Mouse (Mus musculus) lung, postnatal 36 days (tissue): ENCODE measurements around the gene Sestd1.
A peak's percentile ranks its signal among the peaks of the same experiment; 100 is the strongest.

ENCODE experiments used
- DNase-seq: peaks from one replicate; pipeline ENCODE4 v3.0.0; 2022; ENCODE audit warnings: mixed read lengths

Gene Sestd1

DNA sequence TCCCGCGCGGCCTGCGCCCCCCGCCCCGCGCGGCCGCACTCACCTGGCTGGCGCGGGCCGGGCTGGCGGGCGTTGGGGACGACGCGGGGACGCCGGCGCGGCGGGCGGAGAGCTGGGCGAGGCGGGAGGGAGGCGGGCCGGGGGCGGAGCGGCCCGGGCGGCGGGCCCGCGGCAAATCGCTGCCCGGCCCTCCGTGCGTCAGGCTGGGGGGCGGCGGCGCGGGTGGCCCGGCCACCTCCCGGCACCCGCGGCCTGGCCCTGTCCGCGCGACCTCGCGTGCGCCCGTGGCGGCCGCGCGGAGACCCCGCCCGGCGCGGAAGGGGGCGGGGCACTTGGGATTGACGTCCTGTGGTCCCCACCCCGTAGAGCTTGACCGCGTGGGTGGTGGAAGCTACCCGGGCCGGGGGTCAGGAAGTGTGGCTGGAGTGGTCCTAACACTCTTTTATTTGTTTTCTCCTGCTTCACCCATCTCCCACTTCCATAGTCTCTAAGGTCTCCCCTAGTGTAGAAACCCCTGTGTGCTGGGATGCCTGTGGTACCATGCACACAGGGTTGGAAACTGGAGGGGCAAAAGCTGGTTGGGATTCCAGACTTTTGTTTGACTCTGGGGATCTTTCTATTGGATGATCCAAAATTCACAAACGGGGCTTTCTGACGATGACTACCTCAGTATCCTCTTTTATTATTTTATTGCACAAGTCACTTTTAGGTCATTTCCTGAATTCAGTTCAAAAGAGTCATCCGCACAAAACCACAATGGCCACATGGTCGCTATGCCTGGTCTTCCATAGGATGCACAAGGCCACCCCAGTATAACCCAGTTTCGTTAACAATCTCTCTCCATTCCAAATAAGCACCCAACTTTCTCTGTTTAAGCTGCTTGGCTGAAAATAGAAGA is at the start of gene Sestd1:
Gene Sestd1, minus strand, starts transcription at position 81 of the 898 bp plus-strand sequence.
- DNase-seq = peak; percentile 77

DNA sequence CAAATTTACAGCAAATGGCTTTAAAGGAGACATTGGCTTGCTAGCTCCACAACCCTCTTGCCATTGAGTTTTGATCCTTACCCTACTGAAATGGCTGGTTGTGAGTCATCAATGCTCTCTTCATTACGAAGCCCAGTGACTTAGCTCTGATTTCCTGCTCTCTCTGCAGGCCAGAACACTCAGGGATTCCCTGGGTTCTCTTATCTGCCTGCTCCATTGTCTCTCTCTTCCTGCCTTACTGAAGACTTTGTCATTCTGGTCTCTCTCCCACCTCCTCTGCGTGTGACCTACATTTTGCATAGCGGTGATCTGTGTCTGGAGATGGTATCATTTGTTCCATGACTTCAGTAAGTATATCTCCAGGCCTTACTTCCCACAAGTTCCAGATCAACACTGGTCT is 46.9 kb upstream of the Sestd1 start:
- DNase-seq = no peak

DNA sequence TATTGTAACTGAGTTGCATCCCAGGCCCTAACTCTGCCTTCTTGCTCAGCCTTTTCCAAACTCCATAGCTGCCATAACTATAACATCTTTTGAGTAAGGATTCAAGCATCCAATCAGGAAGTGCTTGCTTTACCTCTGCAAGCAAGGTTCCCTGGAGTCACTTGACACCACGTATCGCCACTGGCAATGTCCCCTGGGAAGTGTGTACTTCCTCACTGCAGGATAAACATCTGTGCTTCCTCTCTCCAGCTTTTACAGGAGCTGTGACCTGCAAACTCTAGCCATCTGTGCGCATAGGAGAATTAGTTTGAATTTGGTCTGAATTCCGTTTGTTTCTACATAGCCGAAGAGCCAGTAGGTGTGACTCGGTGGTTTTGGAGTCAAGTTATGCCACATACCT is 43.3 kb upstream of the Sestd1 start:
- DNase-seq = no peak

DNA sequence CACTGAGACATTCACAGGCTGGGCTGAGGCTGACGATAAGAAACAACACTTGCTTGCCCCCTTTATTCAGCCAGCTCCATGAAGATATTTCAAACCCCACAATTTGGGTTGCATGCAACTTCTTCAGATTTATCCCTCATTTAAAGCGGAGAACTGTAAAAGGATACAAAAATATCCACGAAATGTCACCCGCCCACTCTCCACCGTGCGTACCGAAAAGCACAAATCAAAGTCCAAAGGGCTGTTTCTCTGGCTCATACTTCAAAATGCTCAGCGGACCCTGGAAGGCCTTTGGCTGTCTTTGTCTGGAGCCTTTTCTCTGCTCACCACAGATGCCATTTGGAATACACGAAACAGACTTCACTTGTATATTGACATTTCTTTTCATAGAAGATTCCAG is 42.8 kb upstream of the Sestd1 start:
- no peak for DNase-seq

DNA sequence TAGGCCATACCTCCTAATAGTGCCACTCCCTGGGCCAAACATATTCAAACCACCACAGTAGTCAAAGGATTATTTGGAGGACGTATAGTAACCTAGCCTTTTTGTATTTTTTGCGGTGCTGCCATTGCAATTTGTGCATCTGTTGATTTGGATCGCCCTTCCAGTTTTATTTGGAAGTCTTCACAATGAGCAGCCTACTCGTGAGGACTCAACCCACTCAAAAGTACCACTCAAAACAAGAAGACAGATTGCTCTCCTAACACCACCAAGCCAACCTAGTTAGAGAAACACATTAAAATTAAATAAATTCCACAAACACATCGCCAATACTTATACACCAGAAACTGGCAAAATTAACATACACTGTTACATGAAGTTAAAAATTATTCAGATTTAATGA is 38.8 kb upstream of the Sestd1 start:
- no peak for DNase-seq

DNA sequence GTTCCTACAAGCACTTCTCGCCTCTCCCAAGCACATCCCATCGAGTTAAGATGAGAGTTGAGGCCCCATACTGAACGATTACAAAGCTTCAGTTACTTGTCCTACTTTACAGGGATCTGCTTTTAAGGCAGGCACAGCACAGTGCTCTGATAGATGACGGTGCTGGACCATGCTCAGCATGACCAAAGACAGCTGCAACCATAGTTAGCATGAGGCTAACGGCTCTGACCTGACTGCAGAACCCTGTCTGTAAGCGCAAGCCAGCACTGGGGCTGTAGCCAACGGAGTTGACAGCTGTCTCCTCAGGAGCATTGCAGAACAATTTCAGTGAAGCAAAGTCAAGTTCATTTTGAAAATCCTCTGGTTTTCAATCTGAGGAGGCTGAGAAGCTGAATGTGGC is 36.6 kb upstream of the Sestd1 start:
- peak; percentile 63 for DNase-seq

DNA sequence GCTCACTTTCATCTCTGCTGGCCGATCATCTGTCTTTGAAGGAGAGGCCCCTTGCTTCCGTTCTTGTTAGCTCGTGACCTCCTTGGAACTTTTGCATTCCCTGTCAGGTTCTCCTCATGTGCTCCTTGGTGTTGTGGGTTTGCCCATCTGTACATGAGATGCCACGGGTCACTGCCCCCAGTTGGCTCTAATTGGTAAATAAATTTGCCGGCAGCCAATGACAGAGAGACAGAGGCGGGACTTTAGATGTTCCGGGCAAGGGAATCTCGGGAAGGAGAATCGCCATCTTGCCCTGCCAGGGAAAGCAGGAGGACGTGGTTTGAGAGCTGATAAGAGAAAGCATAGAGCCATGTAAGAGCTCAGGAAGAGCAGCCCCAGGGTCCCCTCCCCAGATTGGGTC is 33.5 kb upstream of the Sestd1 start:
- no peak for DNase-seq

DNA sequence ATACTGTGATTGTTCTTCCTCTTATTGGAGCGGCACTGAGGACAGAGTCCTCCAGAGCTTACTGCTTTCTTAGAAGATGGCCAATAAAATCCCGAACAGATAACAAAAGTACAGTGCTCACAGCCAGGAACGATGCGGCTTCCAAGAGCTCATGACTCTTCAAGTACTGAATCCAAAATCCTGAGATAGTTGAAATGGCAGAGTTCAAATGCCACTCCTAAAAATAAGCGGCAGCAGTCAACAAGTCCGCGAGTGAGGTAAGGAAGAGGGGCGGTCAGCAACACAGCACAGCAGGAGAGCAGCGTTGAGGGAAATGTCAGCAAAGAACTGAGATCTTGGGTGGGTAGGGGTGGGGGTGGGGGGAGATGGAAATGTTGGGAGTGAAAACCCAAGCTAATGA is 32.2 kb upstream of the Sestd1 start:
- DNase-seq = peak; percentile 24

DNA sequence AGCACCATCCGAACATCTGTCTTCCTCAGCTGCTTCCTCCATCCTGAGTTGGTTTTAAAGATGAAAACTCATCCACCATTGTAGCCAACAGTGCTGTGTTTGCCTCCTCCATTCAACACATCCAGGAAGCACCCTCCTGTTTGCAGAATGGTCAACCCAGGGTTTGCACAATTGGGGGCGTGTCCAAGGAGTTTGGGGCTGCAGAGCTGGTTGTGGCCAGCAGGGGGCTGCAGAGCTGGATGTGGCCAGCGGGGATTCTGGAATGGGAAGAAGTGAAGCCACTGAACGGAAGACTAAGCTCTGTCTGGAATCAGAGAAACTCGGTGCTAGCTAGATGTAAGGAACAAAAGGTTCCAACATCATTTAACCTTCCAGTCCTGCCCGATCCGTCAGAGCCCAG is 28.9 kb upstream of the Sestd1 start:
- DNase-seq = peak; percentile 81

DNA sequence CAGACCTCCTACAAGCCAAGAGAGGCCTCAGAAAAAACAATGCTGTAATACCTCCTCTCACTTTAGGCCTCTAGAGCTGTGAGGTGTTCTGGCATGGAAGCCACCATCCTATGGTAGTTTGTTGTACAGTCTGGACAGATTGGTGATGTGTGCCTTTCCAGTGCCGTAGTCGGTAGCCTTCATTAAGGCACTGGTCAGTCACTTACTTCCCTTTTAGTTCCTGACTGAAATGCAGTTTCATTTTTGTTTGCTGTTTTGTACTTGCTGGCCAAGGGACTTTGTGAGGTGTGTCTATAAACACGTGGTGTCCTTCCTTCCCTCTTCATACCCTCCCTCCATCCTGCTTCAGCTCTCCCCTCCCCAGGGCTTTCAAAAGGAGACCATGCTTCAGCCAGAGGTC is 24.1 kb upstream of the Sestd1 start:
- DNase-seq = no peak

DNA sequence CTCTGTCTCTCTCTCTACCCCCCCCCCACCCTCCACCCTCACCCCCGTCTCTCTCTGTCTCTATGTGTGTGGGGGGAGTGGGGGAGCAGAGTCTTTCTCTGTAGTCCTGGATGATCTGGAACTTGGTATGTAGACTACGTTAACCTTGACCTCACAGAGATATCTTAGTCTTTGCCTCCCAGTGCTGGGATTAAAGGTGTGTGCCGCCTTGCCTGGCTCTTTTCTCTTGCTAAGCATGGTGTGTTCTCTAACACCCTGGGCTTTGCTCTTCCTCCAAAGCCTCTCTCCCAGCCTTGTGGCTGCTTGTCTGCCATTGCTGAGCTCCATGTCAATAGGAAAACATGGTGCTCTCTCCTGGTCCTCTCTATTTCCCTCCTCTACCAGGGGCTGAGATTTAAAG is 23.3 kb upstream of the Sestd1 start:
- DNase-seq = no peak

DNA sequence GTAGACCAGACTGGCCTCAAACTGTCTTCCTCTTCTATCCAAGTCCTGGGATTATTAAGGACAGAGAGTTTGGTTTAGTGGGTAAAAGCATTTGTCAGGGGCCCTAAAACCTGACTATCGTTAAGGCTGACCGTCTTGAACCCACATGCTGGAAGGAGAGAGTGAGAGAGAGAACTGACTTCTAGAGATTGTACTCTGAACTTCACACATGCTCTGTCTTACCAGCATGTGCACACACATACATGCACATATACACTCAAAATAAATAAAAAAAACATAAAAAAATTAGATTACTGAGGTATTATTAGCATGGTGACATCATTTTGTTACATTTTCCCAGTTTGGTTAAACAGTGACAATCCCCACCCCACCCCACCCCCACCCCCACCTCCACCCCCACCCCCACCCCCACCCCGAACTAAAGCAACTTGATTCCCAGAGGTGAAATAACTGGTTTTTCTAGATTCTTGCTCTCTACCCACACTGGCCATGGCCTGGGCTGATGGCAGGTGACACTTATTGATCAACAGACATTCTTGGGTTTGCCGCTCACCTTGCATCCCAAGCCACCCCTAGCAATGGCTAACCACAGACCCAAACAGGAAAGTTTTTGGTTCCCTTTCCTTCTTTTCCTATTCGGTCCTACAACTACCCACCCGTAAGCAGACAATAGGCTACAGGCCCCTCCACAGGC is 22.4 kb upstream of the Sestd1 start:
- no peak for DNase-seq

DNA sequence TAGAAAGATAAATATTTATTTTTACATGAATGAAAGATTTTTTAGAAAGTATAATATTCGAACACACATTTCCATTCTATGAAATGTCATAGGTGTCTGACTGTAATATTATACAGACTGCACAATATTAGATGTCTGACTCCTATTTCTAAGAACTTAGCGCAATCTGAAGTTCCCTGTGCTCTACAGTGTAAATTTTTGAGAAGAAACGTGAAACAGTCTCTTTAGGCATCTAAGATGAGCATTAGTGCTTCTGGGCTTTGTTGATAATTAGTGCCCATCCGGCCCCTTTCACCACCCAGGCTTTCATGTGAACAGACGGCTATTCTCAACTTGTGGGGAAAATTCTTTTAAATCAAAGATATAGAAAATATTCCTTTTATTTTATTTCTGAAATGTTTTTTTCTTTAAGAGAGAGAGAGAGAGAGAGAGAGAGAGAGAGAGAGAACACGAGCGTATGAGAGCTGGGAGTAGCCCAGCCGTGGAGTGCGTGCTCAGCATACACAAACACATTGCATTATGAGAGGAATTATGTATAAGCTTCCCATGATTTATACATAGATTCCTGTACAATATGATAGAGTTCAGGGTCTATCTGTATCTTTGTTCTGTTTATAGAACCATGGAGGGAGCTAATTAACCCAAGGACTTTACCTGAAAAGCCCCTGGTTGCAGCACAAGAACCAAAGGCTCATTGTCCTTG is 21.4 kb upstream of the Sestd1 start:
- DNase-seq = no peak

DNA sequence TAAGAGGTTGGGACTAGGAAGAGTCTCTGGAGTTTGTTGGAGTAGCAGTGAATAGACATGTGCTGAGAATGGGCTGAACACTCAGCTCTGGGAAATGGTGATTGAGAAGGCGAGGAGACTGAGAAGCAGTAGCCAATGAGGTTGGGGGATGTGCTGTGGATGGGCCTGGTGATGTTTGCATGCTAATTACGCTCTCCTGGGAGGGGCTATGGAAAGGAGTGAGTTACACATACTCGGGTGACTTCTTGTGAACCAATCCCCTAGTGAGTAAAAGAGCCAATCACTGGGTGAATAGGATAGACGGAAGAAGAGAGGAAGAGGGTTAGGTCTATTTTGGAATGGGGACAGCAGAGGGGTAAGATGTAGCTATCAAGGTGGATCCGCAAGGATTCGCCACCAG is 9.3 kb upstream of the Sestd1 start:
- no peak for DNase-seq

DNA sequence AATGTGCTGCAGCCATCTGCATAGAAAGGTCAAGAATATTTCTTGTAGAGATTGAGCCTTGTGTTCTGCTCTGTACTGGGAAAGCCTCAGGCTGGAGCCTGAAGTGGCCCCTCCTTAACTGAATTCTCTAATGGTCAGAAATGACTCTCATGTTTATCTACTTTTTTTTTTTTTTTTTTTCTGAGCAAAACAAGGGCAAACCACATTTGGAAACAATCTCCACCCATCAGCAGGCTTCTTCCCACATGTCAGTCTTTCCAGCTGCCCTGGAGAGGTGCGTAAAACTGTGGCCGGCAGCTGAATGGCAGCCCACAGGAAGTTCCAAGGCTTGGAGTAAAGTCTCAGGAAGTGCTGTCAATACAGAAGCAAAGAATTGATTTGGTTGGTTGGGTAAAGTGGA is 6.4 kb upstream of the Sestd1 start:
- peak; percentile 16 for DNase-seq

DNA sequence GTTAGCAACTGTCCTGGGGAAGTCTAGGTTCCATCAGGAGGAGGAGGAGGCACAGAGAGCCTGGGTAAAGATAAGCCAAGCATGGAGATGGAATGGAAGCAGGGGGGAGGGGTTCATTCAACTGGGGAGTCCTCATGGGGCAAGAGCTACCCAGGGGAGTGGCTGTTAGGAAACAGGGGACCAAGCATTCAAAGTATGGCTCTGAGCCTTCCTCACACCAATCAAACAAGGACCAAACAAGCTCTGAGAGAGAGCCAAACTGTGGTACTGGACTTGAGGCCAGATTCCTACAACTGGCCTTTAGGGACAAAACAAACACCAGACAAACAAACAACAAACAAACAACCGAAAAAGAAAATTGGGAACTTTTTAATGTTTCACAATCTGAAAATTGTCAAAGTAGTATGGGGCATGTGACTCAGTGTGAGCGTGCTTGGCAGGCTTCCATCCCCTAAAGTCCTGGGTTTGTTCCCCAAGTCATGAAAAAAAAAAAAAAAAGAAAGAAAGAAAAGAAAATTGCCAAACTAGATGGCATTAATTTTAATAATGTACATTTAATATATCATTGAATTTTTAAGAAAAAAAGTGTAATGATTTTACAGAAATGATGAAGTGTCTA is 4.0 kb upstream of the Sestd1 start:
- peak; percentile 64 for DNase-seq

DNA sequence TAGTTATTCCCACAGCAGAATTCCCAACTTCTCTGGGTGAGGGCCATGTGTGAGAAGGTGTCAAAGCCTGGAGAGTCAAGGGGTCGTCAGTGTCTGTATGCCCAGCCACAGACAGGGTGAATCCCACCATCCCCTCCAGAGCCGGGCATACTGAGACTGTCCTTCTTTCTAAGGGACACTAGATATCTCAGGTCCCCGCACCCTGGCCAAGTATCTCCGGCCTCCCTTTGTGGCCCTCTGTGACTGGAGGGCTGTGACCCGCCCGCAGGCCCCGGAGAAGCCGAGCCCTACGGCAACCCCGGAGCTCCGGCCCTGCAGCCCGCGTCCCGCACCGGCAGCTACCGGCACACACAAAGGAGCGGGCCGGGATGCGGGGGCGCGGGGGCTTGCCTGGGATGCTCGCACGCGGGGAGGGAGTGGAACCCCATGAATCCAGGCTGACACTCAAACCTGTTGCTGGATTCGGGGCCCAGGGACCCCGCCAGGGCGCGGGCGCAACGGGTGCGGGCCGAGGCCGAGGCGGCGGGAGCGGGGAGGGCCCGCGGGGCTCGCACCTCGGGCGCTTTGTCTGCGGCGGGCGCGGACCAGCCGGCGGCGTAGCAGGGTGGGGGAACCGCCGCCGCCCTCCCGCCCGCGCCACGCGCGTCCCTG is 406 bp downstream of the Sestd1 start:
- DNase-seq = no peak

DNA sequence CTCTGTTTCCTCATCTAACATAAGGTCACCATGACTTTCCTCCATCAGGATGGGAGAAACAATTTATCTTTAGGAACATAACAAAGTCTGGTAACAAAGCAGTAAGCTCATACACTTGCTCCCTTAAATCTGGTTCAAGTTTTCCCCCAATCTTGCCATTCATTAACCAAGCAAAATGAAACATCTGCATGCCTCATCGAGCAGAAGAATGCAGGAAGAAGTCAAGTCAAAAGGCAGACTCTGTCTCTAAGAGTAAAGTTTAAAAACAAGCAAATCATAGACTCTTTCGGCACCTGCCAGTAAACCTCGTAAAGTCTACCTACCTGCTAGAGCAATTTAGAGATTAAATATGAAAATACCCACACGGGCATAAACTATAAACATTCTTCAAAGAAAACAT is 3.1 kb downstream of the Sestd1 start:
- DNase-seq = no peak

DNA sequence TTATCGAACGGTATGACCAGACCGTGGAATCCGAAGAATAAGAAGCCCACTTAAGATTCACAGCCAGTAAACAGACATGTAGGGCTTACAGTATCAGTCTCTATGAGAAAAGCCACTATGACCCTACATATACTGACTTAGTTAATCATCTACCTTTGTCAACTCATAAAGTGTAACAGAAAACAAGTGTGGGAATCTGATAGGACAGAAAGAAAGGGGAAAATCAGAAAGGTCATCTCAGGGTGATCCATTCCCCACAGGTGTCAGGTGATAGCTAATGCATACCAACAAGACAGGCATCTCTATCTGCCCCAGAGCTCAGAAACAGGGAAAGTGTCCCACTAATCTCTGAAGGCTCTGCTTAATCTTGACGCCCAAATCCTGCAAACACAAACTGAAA is 4.5 kb downstream of the Sestd1 start:
- no peak for DNase-seq

DNA sequence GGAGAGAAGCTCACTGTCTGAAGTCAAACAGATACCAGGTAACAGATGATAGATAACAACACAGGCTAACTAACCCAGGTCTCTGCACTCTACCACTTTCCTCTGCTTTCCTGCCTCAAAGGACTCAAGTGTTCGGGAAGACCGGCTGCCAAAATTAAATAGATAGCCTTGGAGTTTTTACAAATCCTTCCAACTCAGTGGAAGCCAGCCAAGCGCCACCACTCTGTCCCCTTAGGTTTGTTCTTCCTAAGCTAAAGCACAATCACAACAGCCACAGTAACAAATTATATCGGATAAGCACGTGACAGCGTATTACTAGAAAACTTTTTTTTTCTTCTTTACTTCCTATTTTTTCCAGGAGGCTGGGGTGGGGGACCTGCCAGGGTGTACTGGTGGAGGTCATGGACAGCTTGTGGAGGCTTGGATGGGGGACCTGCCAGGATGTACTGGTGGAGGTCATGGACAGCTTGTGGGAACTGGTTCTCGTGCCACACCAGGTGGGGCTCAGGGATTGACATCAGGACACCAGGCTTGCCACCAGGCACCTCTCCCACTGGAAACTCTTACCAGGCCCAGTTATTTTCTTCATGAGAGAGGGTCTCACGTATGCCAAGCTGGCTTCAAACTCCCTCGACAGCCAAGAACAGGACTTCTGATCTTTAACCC is 5.3 kb downstream of the Sestd1 start:
- no peak for DNase-seq

DNA sequence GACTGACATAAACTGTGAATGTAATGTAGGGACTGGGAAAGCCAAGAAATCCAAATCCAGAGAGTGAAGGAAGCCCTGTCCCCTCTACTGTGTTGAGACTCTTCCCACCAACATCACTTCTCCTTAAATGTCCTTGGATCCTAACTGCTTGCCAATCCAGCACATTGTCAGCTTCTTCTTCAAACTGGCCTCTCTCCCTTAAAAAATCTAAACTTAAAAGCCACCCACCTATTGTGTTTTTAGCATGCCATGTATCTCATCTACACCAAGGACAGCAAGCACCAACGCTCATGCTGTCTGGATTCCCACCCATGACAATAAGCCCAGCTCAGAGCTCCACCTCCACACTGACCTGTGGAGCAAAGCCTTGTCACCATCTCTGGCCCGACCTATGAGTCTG is 7.4 kb downstream of the Sestd1 start:
- no peak for DNase-seq

DNA sequence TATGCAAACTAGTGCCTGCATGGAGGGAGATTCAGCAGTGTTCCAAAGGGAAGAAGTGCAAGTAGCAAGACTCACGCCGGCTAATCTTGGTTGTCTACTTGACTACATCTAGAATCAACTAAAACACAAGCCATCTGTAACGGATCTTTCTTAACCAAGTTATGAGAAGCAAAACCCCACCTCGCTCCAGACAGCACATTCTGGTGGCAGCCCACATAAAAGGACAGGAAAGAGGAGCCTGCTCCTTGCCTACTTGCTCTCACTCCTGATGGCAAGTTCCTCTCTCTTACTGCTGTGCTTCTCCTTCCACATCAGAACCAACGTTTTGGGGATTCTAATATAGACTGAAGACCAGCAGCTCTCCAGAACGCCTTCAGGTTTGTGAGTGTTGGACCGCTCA is 9.6 kb downstream of the Sestd1 start:
- DNase-seq = no peak
